Mouse (Mus musculus) cerebellum, adult 2 months (tissue): ENCODE data around the gene Clec16a.

ENCODE experiments used
- CTCF ChIP-seq: fragments of 200-500 bp; IDR thresholded peaks from 2 replicates; pipeline ENCODE4 v1.5.1; 2011; ENCODE audit warnings: low read depth, mild to moderate bottlenecking, control low read depth, low read length, moderate library complexity, borderline replicate concordance; ENCODE audit not compliant: insufficient read depth
- POLR2A ChIP-seq: fragments of 200-500 bp; IDR thresholded peaks from 2 replicates; pipeline ENCODE4 v1.6.1; 2011; ENCODE audit warnings: low read length, control low read depth, borderline replicate concordance; ENCODE audit not compliant: insufficient read depth

- TF ChIP-seq CTCF (no peak), POLR2A (no peak)
Measured at GRCm38 (mm10) chr16:10737571-10737970, 192.4 kb downstream of the Clec16a start.
